Mouse (Mus musculus) liver, adult 2 months (tissue): ENCODE measurements around the gene Mthfd1l. TPM values are rescaled to one million over a fixed set of nuclear protein-coding genes. Genes with fewer than 3 reads are reported as not detected.

Experiments
- DNase-seq: peaks from one replicate; pipeline ENCODE4 v3.0.0-alpha.2; 2011; ENCODE audit warnings: low read depth, low spot score; ENCODE audit errors: extremely low read depth
- H3K27ac ChIP-seq: fragments of 200-500 bp; replicated peaks from 2 replicates; pipeline ENCODE4 v1.5.1; 2012; ENCODE audit warnings: low read depth, mild to moderate bottlenecking, control low read depth, inconsistent platforms, low read length; ENCODE audit not compliant: insufficient read depth
- H3K27me3 ChIP-seq: fragments of 200-500 bp; 2 replicates; pipeline ENCODE4 v1.6.1; 2012; ENCODE audit warnings: mild to moderate bottlenecking, moderate library complexity, low read length, inconsistent platforms; ENCODE audit not compliant: control insufficient read depth, insufficient read depth
- H3K36me3 ChIP-seq: fragments of 200-500 bp; 2 replicates; pipeline ENCODE4 v1.6.1; 2012; ENCODE audit warnings: low read length, inconsistent platforms; ENCODE audit not compliant: control insufficient read depth, insufficient read depth
- H3K4me1 ChIP-seq: fragments of 200-500 bp; 2 replicates; pipeline ENCODE4 v1.6.1; 2011; ENCODE audit warnings: low read length; ENCODE audit not compliant: control insufficient read depth, insufficient read depth
- H3K4me3 ChIP-seq: fragments of 200-500 bp; 2 replicates; pipeline ENCODE4 v1.5.1; 2011; ENCODE audit warnings: low read depth, mild to moderate bottlenecking, control low read depth, low read length, moderate library complexity; ENCODE audit not compliant: insufficient read depth
- H3K79me2 ChIP-seq: fragments of 200-500 bp; 2 replicates; pipeline ENCODE4 v1.6.1; 2012; ENCODE audit warnings: inconsistent platforms, mild to moderate bottlenecking, low read length, moderate library complexity; ENCODE audit not compliant: control insufficient read depth, insufficient read depth
- H3K9ac ChIP-seq: fragments of 200-500 bp; 2 replicates; pipeline ENCODE4 v1.6.1; 2012; ENCODE audit warnings: low read depth, mild to moderate bottlenecking, control low read depth, inconsistent platforms, low read length
- CTCF ChIP-seq: fragments of 200-500 bp; IDR thresholded peaks from 2 replicates; pipeline ENCODE4 v1.5.1; 2011; ENCODE audit warnings: low read depth, low read length, control low read depth
- POLR2A ChIP-seq: fragments of 200-500 bp; IDR thresholded peaks from 2 replicates; pipeline ENCODE4 v1.6.1; 2011; ENCODE audit warnings: low read length, control low read depth; ENCODE audit not compliant: insufficient read depth; ENCODE audit errors: extremely low read depth
- WGBS: fragments of 180-500 bp; shearing (Covaris S2); methylation state at CpG from one replicate; pipeline ENCODE4 v1.1.7; 2018; 5-methylcytosine and 5-hydroxymethylcytosine counted together
- polyA plus RNA-seq: library from polyadenylated mRNA; depleted of rRNA; stranded (reverse); fragments of >200 nt; gene quantifications from 2 replicates; pipeline ENCODE4 v1.2.3, GENCODE M21; 2012
- total RNA-seq: library from RNA; depleted of rRNA; stranded (reverse); fragments of >200 nt; gene quantifications from 2 replicates; pipeline ENCODE4 v1.2.3, GENCODE M21; 2014

Mthfd1l gene
- total and polyA plus RNA-seq, 2 experiments: 0.31 to 1.0 TPM

GRCm38 (mm10) chr10:3939895-3940595 lies 32.9 kb upstream of the Mthfd1l start:
- no peaks in the 10 kb centered on the region for H3K36me3 ChIP-seq
- H3K27ac ChIP-seq: no peak overlapping the region
- no peaks in the 10 kb centered on the region for H3K27me3 ChIP-seq
- no peak overlapping the region for H3K4me3 ChIP-seq
- no peak overlapping the region for H3K9ac ChIP-seq
- 89% methylated on average over 11 of the region's 11 CpGs for WGBS
- no peaks in the 10 kb centered on the region for H3K4me1 ChIP-seq
- no peaks in the 10 kb centered on the region for H3K79me2 ChIP-seq
- no peak for DNase-seq
- TF ChIP-seq CTCF (no peak), POLR2A (no peak)

- Histone ChIP-seq H3K79me2 (no peaks in the 10 kb centered on the region), H3K4me1 (no peaks in the 10 kb centered on the region), H3K27ac (no peak overlapping the region), H3K9ac (no peak overlapping the region), H3K4me3 (no peak overlapping the region), H3K36me3 (no peaks in the 10 kb centered on the region), H3K27me3 (no peaks in the 10 kb centered on the region)
- 92% methylated on average over 6 of the region's 6 CpGs for WGBS
- DNase-seq: no peak
- TF ChIP-seq POLR2A: no peak
- no peak for TF ChIP-seq CTCF
Observed at GRCm38 (mm10) chr10:3940596-3940975, 32.3 kb upstream of the Mthfd1l start.

- DNase-seq: no peak
Observed at GRCm38 (mm10) chr10:3941054-3941757, 31.7 kb upstream of the Mthfd1l start.

GRCm38 (mm10) chr10:3942289-3942688 lies 30.6 kb upstream of the Mthfd1l start:
- no peak overlapping the region for H3K9ac ChIP-seq
- H3K79me2 ChIP-seq: no peaks in the 10 kb centered on the region
- DNase-seq: no peak
- 71% methylated on average over 6 of the region's 6 CpGs for whole genome bisulfite sequencing
- H3K27me3 ChIP-seq: no peaks in the 10 kb centered on the region
- H3K4me1 ChIP-seq: no peaks in the 10 kb centered on the region
- H3K36me3 ChIP-seq: no peaks in the 10 kb centered on the region
- no peak for TF ChIP-seq CTCF
- no peak overlapping the region for H3K4me3 ChIP-seq
- H3K27ac ChIP-seq: no peak overlapping the region

More at GRCm38 (mm10) chr10:3941054-3941757, 31.7 kb upstream of the Mthfd1l start:
- Histone ChIP-seq H3K27ac (no peak overlapping the region), H3K9ac (no peak overlapping the region), H3K4me3 (no peak overlapping the region), H3K36me3 (no peaks in the 10 kb centered on the region), H3K79me2 (no peaks in the 10 kb centered on the region), H3K27me3 (no peaks in the 10 kb centered on the region), H3K4me1 (no peaks in the 10 kb centered on the region)
- TF ChIP-seq POLR2A: no peak
- TF ChIP-seq CTCF: no peak
- WGBS: 55% methylated on average over 11 of the region's 11 CpGs

GRCm38 (mm10) chr10:3943492-3944395 lies 29.2 kb upstream of the Mthfd1l start:
- no peaks in the 10 kb centered on the region for H3K36me3 ChIP-seq
- 28% methylated on average over 10 of the region's 10 CpGs for WGBS
- no peaks in the 10 kb centered on the region for H3K4me1 ChIP-seq
- TF ChIP-seq CTCF: peak; percentile 86
- no peak for TF ChIP-seq POLR2A
- no peak overlapping the region for H3K4me3 ChIP-seq
- no peak overlapping the region for H3K27ac ChIP-seq
- no peaks in the 10 kb centered on the region for H3K79me2 ChIP-seq
- DNase-seq: peak; percentile 57
- no peak overlapping the region for H3K9ac ChIP-seq
- no peaks in the 10 kb centered on the region for H3K27me3 ChIP-seq
